32 mouse cellular contexts compared by ENCODE assay signal in the genomic region with DNA sequence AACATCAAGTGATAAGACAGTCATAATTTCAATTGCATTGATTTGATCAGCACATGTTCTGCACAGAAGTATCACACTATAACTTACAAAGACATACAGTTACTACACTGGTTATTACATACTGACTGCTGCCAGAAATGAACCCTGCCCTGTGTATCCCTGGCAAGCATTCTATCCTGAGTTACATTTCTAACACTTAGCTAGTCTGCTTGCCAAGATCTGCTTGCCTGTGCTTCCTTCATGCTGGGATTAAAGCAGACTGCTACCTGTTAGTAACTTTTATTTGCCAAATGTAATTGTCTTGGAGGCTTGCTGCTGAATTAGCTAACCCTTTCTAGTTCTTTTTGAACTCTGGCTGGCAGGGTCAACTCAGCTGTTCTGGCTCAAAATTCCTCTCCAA. TPM values are rescaled to one million over a fixed set of nuclear protein-coding genes. Genes with fewer than 3 reads are reported as not detected.
DNase-seq lines count a peak whose midpoint lies in the region; ATAC-seq lines count a peak whose summit lies in the region.
"Had no signal": no experiment of that assay in that cellular context is flagged by ENCODE, and none has a peak within 500 bp of the region (broad histone marks: within the 10 kb centered on the region; RNA-seq: fewer than 3 reads in every experiment).

No protein-coding gene starts in this region.

- H3K4me3 ChIP-seq in kidney, embryonic 14.5 days (ENCODE audit: low read length) = no peak overlapping the region
- H3K4me3 ChIP-seq: embryonic facial prominence, embryonic 10.5 days; embryonic facial prominence, embryonic 13.5 days; erythroblast, embryonic 14.5 days; forebrain, embryonic 10.5 days; forebrain, embryonic 13.5 days; heart, adult 2 months; heart, embryonic 10.5 days; heart, embryonic 13.5 days had no signal

- H3K27ac ChIP-seq in kidney, embryonic 14.5 days (ENCODE audit: low read depth, low read length) = no peak overlapping the region
- H3K27ac ChIP-seq: embryonic facial prominence, embryonic 10.5 days; embryonic facial prominence, embryonic 13.5 days; forebrain, embryonic 10.5 days; forebrain, embryonic 13.5 days; heart, adult 2 months; heart, embryonic 10.5 days; heart, embryonic 13.5 days; hindbrain, embryonic 14.5 days had no signal

- H3K27me3 ChIP-seq in kidney, embryonic 14.5 days (ENCODE audit: control insufficient read depth, insufficient read depth, low read length) = no peaks in the 10 kb centered on the region
- H3K27me3 ChIP-seq: embryonic facial prominence, embryonic 13.5 days; forebrain, embryonic 13.5 days; heart, embryonic 13.5 days had no signal

- no peak overlapping the region for H3K4me2 ChIP-seq in kidney, embryonic 14.5 days (replicated peaks; ENCODE audit: low read depth, low read length)
- H3K4me2 ChIP-seq: embryonic facial prominence, embryonic 13.5 days; forebrain, embryonic 13.5 days; heart, embryonic 13.5 days; hindbrain, embryonic 14.5 days had no signal

- H3K9ac ChIP-seq in kidney, embryonic 14.5 days (ENCODE audit: low read depth, low read length) = no peak overlapping the region
- H3K9ac ChIP-seq: embryonic facial prominence, embryonic 13.5 days; forebrain, embryonic 13.5 days; heart, embryonic 13.5 days; hindbrain, embryonic 14.5 days had no signal

- no peaks in the 10 kb centered on the region for H3K4me1 ChIP-seq in kidney, embryonic 14.5 days (ENCODE audit: control insufficient read depth, insufficient read depth, low read length)
- H3K4me1 ChIP-seq: embryonic facial prominence, embryonic 10.5 days; embryonic facial prominence, embryonic 13.5 days; forebrain, embryonic 10.5 days; forebrain, embryonic 13.5 days; heart, embryonic 10.5 days; heart, embryonic 13.5 days had no signal

- intact Hi-C loops in left cerebral cortex, postnatal 36 days (cut with DNase I) = no loop called here

- H3K9me3 ChIP-seq in kidney, embryonic 14.5 days (ENCODE audit: control insufficient read depth, low read length) = no peaks in the 10 kb centered on the region
- H3K9me3 ChIP-seq: embryonic facial prominence, embryonic 10.5 days; embryonic facial prominence, embryonic 13.5 days; forebrain, embryonic 10.5 days; forebrain, embryonic 13.5 days; heart, embryonic 10.5 days; heart, embryonic 13.5 days had no signal

- peaks cover 83% of the 10 kb centered on the region for H3K36me3 ChIP-seq in kidney, embryonic 14.5 days (ENCODE audit: control insufficient read depth, insufficient read depth, low read length)

- DNase-seq in kidney, adult 8-10 months = peak; percentile 34 to 48
- DNase-seq in kidney, postnatal 36 days = peak; percentile 11 to 55
- no peak for DNase-seq in kidney, postnatal 10 days
- peak; percentile 37 for DNase-seq in fat pad, adult 2 months (ENCODE audit: extremely low read depth, low read depth, low spot score)
- no peak for DNase-seq in left cerebral cortex, postnatal 36 days (ENCODE audit: low spot score in 2 of 2)
- DNase-seq: adrenal gland, adult 8-10 months; adrenal gland, postnatal 25 days; cerebellum, adult 11-12 months; cerebellum, adult 8-10 months; cerebellum, postnatal 10 days; cerebellum, postnatal 36 days; embryo, embryonic 11 days; gastrocnemius, postnatal 10 days; gastrocnemius, postnatal 36 days; heart, adult 2 months; heart, postnatal 14 days; heart, postnatal 4 days had no signal

- no peak for ATAC-seq in kidney, embryonic 14.5 days (ENCODE audit: low FRiP score, low TSS enrichment)
- ATAC-seq: CD4-positive, CD25-positive, alpha-beta regulatory T cell, adult 4 months; forebrain, embryonic 13.5 days; forebrain, embryonic 16.5 days had no signal

RNA-seq across cellular contexts. Expression of gene Dctn5, which starts 8.2 kb away (rescaled TPM):
- 107 and 113 TPM in 2 replicates for polyA plus RNA-seq in kidney, embryonic 14.5 days (2014; fragmentation: Nextera tagmentation; extraction: Ambion mirVana)
- 100 to 1,000 TPM in 1 of 2 experiments, 10 to 100 TPM in 1; 99.2 to 101 TPM for total RNA-seq in left cerebral cortex, postnatal 36 days (2021)

RNA-seq across cellular contexts. Expression of gene Palb2, which starts 8.2 kb away (rescaled TPM):
- 16.8 and 23.0 TPM in 2 replicates for polyA plus RNA-seq in kidney, embryonic 14.5 days (2014; fragmentation: Nextera tagmentation; extraction: Ambion mirVana)
- 1 to 10 TPM; 1.1 to 1.9 TPM for total RNA-seq in left cerebral cortex, postnatal 36 days (2021)

RNA-seq across cellular contexts. Expression of gene Plk1, which starts 18.2 kb away (rescaled TPM):
- polyA plus RNA-seq in kidney, embryonic 14.5 days (2014; fragmentation: Nextera tagmentation; extraction: Ambion mirVana) = 114 and 133 TPM in 2 replicates
- 1 to 10 TPM; 1.4 to 2.5 TPM for total RNA-seq in left cerebral cortex, postnatal 36 days (2021)

RNA-seq across cellular contexts. Expression of gene Ndufab1, which starts 39.3 kb away (rescaled TPM):
- polyA plus RNA-seq in kidney, embryonic 14.5 days (2014; fragmentation: Nextera tagmentation; extraction: Ambion mirVana) = 713 and 832 TPM in 2 replicates
- 100 to 1,000 TPM; 267 to 269 TPM for total RNA-seq in left cerebral cortex, postnatal 36 days (2021)

RNA-seq across cellular contexts. Expression of gene Ern2, which starts 45.0 kb away (rescaled TPM):
- polyA plus RNA-seq in kidney, embryonic 14.5 days (2014; fragmentation: Nextera tagmentation; extraction: Ambion mirVana) = not detected in 2 replicates
- under 1 TPM; 0.25 TPM for total RNA-seq in left cerebral cortex, postnatal 36 days (2021)
- total RNA-seq: gastrocnemius, adult 18-20 months; gastrocnemius, postnatal 10 days; gastrocnemius, postnatal 36 days; granulocyte monocyte progenitor cell, adult 5-6 weeks; heart, adult 2 months; heart, postnatal 14 days; heart, postnatal 4 days; MEL had no signal
- polyA plus RNA-seq: C2C12; embryonic facial prominence, embryonic 13.5 days; erythroblast, embryonic 14.5 days; forebrain, embryonic 10.5 days; heart, embryonic 10.5 days; heart, embryonic 13.5 days had no signal

Comparison
In these comparisons a context has a peak if more than half of its experiments do, and no peak if none do; other contexts are left out.
1. DNase-seq: peak in kidney, adult 8-10 months (2 of 2), kidney, postnatal 36 days (2 of 2) and fat pad, adult 2 months (single experiment); none in kidney, postnatal 10 days (single experiment) and left cerebral cortex, postnatal 36 days (0 of 2).